Mouse (Mus musculus) embryonic facial prominence, embryonic 14.5 days (tissue): ENCODE results near the gene Omp. TPM values are rescaled to one million over a fixed set of nuclear protein-coding genes. Genes with fewer than 3 reads are reported as not detected.

Source experiments
- ATAC-seq: fragments of 200-750 bp; cut with Nextera tagmentation; 2 replicates; pipeline ENCODE4 v1.8.0; 2017; ENCODE audit warnings: low read depth, moderate number of reproducible peaks, moderate TSS enrichment
- DNase-seq: peaks from one replicate; pipeline ENCODE4 v3.0.0-alpha.2; 2015; ENCODE audit warnings: low spot score
- H3K27ac ChIP-seq: fragments of 300-500 bp; sonication (generic); replicated peaks from 2 replicates; pipeline ENCODE4 v1.5.1; 2014; ENCODE audit warnings: low read depth, mild to moderate bottlenecking, low read length, moderate library complexity
- H3K27me3 ChIP-seq: fragments of 300-500 bp; sonication (generic); replicated peaks from 2 replicates; pipeline ENCODE4 v1.6.1; 2014; ENCODE audit warnings: low read length; ENCODE audit not compliant: control insufficient read depth, insufficient read depth
- H3K36me3 ChIP-seq: fragments of 300-500 bp; sonication (generic); 2 replicates; pipeline ENCODE4 v1.6.1; 2014; ENCODE audit warnings: low read length, mixed read lengths; ENCODE audit not compliant: control insufficient read depth, insufficient read depth
- H3K4me1 ChIP-seq: fragments of 300-500 bp; sonication (generic); 2 replicates; pipeline ENCODE4 v1.6.1; 2014; ENCODE audit warnings: antibody characterized with exemption, low read length; ENCODE audit not compliant: control insufficient read depth, insufficient read depth
- H3K4me2 ChIP-seq: fragments of 300-500 bp; sonication (generic); 2 replicates; pipeline ENCODE4 v1.6.1; 2014; ENCODE audit warnings: low read depth, mild to moderate bottlenecking, low read length, moderate library complexity, mixed read lengths
- H3K4me3 ChIP-seq: fragments of 300-500 bp; sonication (generic); 2 replicates; pipeline ENCODE4 v1.5.1; 2014; ENCODE audit warnings: low read depth, mild to moderate bottlenecking, low read length
- H3K9ac ChIP-seq: fragments of 300-500 bp; sonication (generic); 2 replicates; pipeline ENCODE4 v1.6.1; 2014; ENCODE audit warnings: low read depth, mild to moderate bottlenecking, low read length, moderate library complexity, mixed read lengths
- H3K9me3 ChIP-seq: fragments of 300-500 bp; sonication (generic); 2 replicates; pipeline ENCODE4 v1.6.1; 2016; ENCODE audit warnings: low read length; ENCODE audit not compliant: control insufficient read depth
- WGBS: fragments of 180-500 bp; shearing (Covaris S2); extraction: QIAGEN DNeasy Blood & Tissue Kit; methylation state at CpG from one replicate; pipeline ENCODE4 v1.1.7; 2014; 5-methylcytosine and 5-hydroxymethylcytosine counted together
- polyA plus RNA-seq: library from polyadenylated mRNA; unstranded; fragments of >200 nt; fragmentation: Nextera tagmentation; extraction: Ambion mirVana; gene quantifications from 2 replicates; pipeline ENCODE4 v1.2.1, GENCODE M21; 2014

The Omp gene
- polyA plus RNA-seq, 1 experiment from 2014 or later = 4.8 TPM

- H3K9me3 ChIP-seq = no peaks in the 10 kb centered on the region
- WGBS = 79% methylated on average over 4 of the region's 4 CpGs
- DNase-seq = no peak
Measured at GRCm38 (mm10) chr7:98174883-98175755, 29.8 kb upstream of the Omp start.

GRCm38 (mm10) chr7:98173408-98173807, 28.1 kb upstream of the Omp start:
- 27% methylated on average over 4 of the region's 4 CpGs for WGBS
- Histone ChIP-seq H3K27ac (no peak overlapping the region), H3K36me3 (no peaks in the 10 kb centered on the region), H3K4me1 (peaks cover 13% of the 10 kb centered on the region; the same call in 1 of the 2 replicates), H3K9ac (no peak overlapping the region), H3K4me3 (no peak overlapping the region), H3K27me3 (no peaks in the 10 kb centered on the region), H3K4me2 (no peak overlapping the region), H3K9me3 (no peaks in the 10 kb centered on the region)
- DNase-seq = no peak
- no peak for ATAC-seq

More at GRCm38 (mm10) chr7:98174883-98175755, 29.8 kb upstream of the Omp start:
- Histone ChIP-seq H3K4me1 (peaks cover 13% of the 10 kb centered on the region; the same call in 1 of the 2 replicates), H3K36me3 (no peaks in the 10 kb centered on the region), H3K27ac (no peak overlapping the region), H3K27me3 (no peaks in the 10 kb centered on the region), H3K9ac (no peak overlapping the region), H3K4me2 (no peak overlapping the region), H3K4me3 (no peak overlapping the region)
- no peak for ATAC-seq

GRCm38 (mm10) chr7:98172661-98173060, 27.4 kb upstream of the Omp start:
- no peaks in the 10 kb centered on the region for H3K9me3 ChIP-seq
- no peaks in the 10 kb centered on the region for H3K36me3 ChIP-seq
- ATAC-seq (no peak), DNase-seq (no peak)
- H3K4me2 ChIP-seq = no peak overlapping the region
- H3K27me3 ChIP-seq = no peaks in the 10 kb centered on the region
- WGBS = 85% methylated on average over 8 of the region's 8 CpGs
- H3K27ac ChIP-seq = no peak overlapping the region
- no peak overlapping the region for H3K4me3 ChIP-seq
- H3K4me1 ChIP-seq = peaks cover 13% of the 10 kb centered on the region; the same call in 1 of the 2 replicates
- H3K9ac ChIP-seq = no peak overlapping the region

- Histone ChIP-seq H3K4me1 (0 out of 2 replicates have a peak, but pooled peaks cover 10% of the 10 kb centered on the region), H3K9ac (no peak overlapping the region), H3K4me2 (no peak overlapping the region), H3K9me3 (no peaks in the 10 kb centered on the region), H3K27ac (no peak overlapping the region), H3K27me3 (no peaks in the 10 kb centered on the region), H3K4me3 (no peak overlapping the region), H3K36me3 (no peaks in the 10 kb centered on the region)
- peak; percentile 76 for ATAC-seq
- DNase-seq = no peak
- 42% methylated on average over 6 of the region's 6 CpGs for WGBS
Measured at GRCm38 (mm10) chr7:98171141-98172073, 26.1 kb upstream of the Omp start.

- no peaks in the 10 kb centered on the region for H3K36me3 ChIP-seq
- DNase-seq = peak; percentile 51
- no peak overlapping the region for H3K4me3 ChIP-seq
- H3K4me1 ChIP-seq = peaks cover 16% of the 10 kb centered on the region
- H3K27me3 ChIP-seq = no peaks in the 10 kb centered on the region
- ATAC-seq = peak; percentile 26; the same call in 1 of the 2 replicates
- 47% methylated on average over 10 of the region's 10 CpGs for WGBS
- 0 out of 2 replicates have a peak overlapping the region, but pooled peaks have one; percentile 41 for H3K27ac ChIP-seq
- H3K9ac ChIP-seq = no peak overlapping the region; the same call in 1 of the 2 replicates
- H3K9me3 ChIP-seq = no peaks in the 10 kb centered on the region
- H3K4me2 ChIP-seq = no peak overlapping the region
Measured at GRCm38 (mm10) chr7:98164999-98165528, 19.8 kb upstream of the Omp start.

GRCm38 (mm10) chr7:98164382-98164998, 19.2 kb upstream of the Omp start:
- no peak overlapping the region for H3K4me3 ChIP-seq
- H3K4me1 ChIP-seq = peaks cover 16% of the 10 kb centered on the region
- 62% methylated on average over 9 of the region's 9 CpGs for WGBS
- no peaks in the 10 kb centered on the region for H3K36me3 ChIP-seq
- 0 out of 2 replicates have a peak overlapping the region, but pooled peaks have one; percentile 6 for H3K27ac ChIP-seq
- H3K9me3 ChIP-seq = no peaks in the 10 kb centered on the region
- no peak overlapping the region for H3K9ac ChIP-seq
- H3K4me2 ChIP-seq = no peak overlapping the region
- DNase-seq = no peak
- no peak for ATAC-seq
- H3K27me3 ChIP-seq = no peaks in the 10 kb centered on the region

- no peak for DNase-seq
- H3K4me3 ChIP-seq = no peak overlapping the region
- no peaks in the 10 kb centered on the region for H3K36me3 ChIP-seq
- H3K27me3 ChIP-seq = no peaks in the 10 kb centered on the region
- WGBS = 56% methylated on average over 3 of the region's 3 CpGs
- H3K9me3 ChIP-seq = no peaks in the 10 kb centered on the region
- no peak overlapping the region for H3K9ac ChIP-seq
- no peak overlapping the region for H3K27ac ChIP-seq
- H3K4me1 ChIP-seq = peaks cover 16% of the 10 kb centered on the region
- ATAC-seq = no peak
- no peak overlapping the region for H3K4me2 ChIP-seq
Measured at GRCm38 (mm10) chr7:98163700-98164099, 18.4 kb upstream of the Omp start.

GRCm38 (mm10) chr7:98162239-98162638, 16.9 kb upstream of the Omp start:
- no peak overlapping the region for H3K4me2 ChIP-seq
- H3K4me3 ChIP-seq = no peak overlapping the region
- DNase-seq (no peak), ATAC-seq (no peak)
- no peak overlapping the region for H3K9ac ChIP-seq
- H3K27ac ChIP-seq = no peak overlapping the region
- no peaks in the 10 kb centered on the region for H3K36me3 ChIP-seq
- H3K4me1 ChIP-seq = peaks cover 16% of the 10 kb centered on the region
- no peaks in the 10 kb centered on the region for H3K9me3 ChIP-seq
- no peaks in the 10 kb centered on the region for H3K27me3 ChIP-seq
- WGBS = 76% methylated on average over 6 of the region's 6 CpGs
